Mouse (Mus musculus) C3H10T1/2 (cell line): Measurements from ENCODE around the gene Scly. TPM values are rescaled to one million over a fixed set of nuclear protein-coding genes. Genes with fewer than 3 reads are reported as not detected.

Experiments
- polyA plus RNA-seq, 2 experiments: library from polyadenylated mRNA; unstranded; fragments of >200 nt; fragmentation: generic; extraction: Trizol; gene quantifications; one replicate each; pipeline ENCODE4 v1.2.1; 2012; ENCODE audit warnings: missing spikeins in 2 of 2

Gene Scly
- polyA plus RNA-seq: 10 to 100 TPM in 1 of 2 experiments, 1 to 10 TPM in 1; 8.1 to 11.2 TPM

GRCm38 (mm10) chr1:91297799-91298744, at the start of gene Scly:
Gene Scly (plus strand): TSS chr1:91298338.

GRCm38 (mm10) chr1:91249564-91250414, 48.3 kb upstream of the Scly start, which contains the start of gene Ube2f:
Gene Ube2f (plus strand): TSS chr1:91250304.

GRCm38 (mm10) chr1:91321760-91322438, 23.8 kb downstream of the Scly start, which contains the start of gene Espnl:
Gene Espnl (plus strand): TSS chr1:91322075.

GRCm38 (mm10) chr1:91350841-91351240, 52.7 kb downstream of the Scly start, which contains the start of gene Klhl30:
Gene Klhl30 (plus strand): TSS chr1:91351016.

GRCm38 (mm10) chr1:91366215-91367108, 68.3 kb downstream of the Scly start, which contains the start of gene Erfe:
Gene Erfe (plus strand): TSS chr1:91366430.

Other genes with a start within 250 kb of the Scly start
- not detected for gene Rbm44, start 153.2 kb upstream of the Scly start, polyA plus RNA-seq
- gene Ramp1, start 118.5 kb upstream of the Scly start, polyA plus RNA-seq: under 1 TPM in 1 of 2 experiments, not detected in 1; 0.02 TPM
- gene Ube2f, start 48.0 kb upstream of the Scly start, polyA plus RNA-seq: 10 to 100 TPM; 12.7 to 24.1 TPM
- gene Espnl, start 23.7 kb downstream of the Scly start, polyA plus RNA-seq: under 1 TPM; 0.02 to 0.33 TPM
- gene Klhl30, start 52.7 kb downstream of the Scly start, polyA plus RNA-seq: under 1 TPM; 0.04 to 0.57 TPM
- under 1 TPM in 1 of 2 experiments, not detected in 1; 0.07 TPM for gene Erfe, start 68.1 kb downstream of the Scly start, polyA plus RNA-seq
- 10 to 100 TPM; 47.7 to 64.5 TPM for gene Ilkap, start 100.5 kb downstream of the Scly start, polyA plus RNA-seq
- 10 to 100 TPM; 29.4 to 52.4 TPM for gene Hes6, start 115.7 kb downstream of the Scly start, polyA plus RNA-seq
- gene Per2, start 161.0 kb downstream of the Scly start, polyA plus RNA-seq: 1 to 10 TPM in 1 of 2 experiments, under 1 TPM in 1; 0.07 to 2.8 TPM
- gene Traf3ip1, start 196.3 kb downstream of the Scly start, polyA plus RNA-seq: 1 to 10 TPM; 1.4 to 4.3 TPM
- 1 to 10 TPM; 5.1 to 7.5 TPM for gene Asb1, start 242.2 kb downstream of the Scly start, polyA plus RNA-seq